Mouse (Mus musculus) cerebellum, adult 2 months (tissue): Measurements from ENCODE around the gene Acox2. TPM values are rescaled to one million over a fixed set of nuclear protein-coding genes. Genes with fewer than 3 reads are reported as not detected.

Source experiments
- DNase-seq, 2 experiments: peaks; one replicate each; pipeline ENCODE4 v3.0.0; 2021
- H3K27ac ChIP-seq: fragments of 200-500 bp; 2 replicates; pipeline ENCODE4 v1.5.1; 2012; ENCODE audit warnings: low read length, control low read depth, inconsistent platforms; ENCODE audit not compliant: insufficient read depth
- H3K27me3 ChIP-seq: fragments of 200-500 bp; 2 replicates; pipeline ENCODE4 v1.6.1; 2012; ENCODE audit warnings: inconsistent platforms, mild to moderate bottlenecking, low read length, moderate library complexity; ENCODE audit not compliant: control insufficient read depth, insufficient read depth
- H3K4me1 ChIP-seq: fragments of 200-500 bp; 2 replicates; pipeline ENCODE4 v1.6.1; 2011; ENCODE audit warnings: low read length; ENCODE audit not compliant: control insufficient read depth, insufficient read depth
- H3K4me3 ChIP-seq: fragments of 200-500 bp; replicated peaks from 2 replicates; pipeline ENCODE3; 2011; ENCODE audit warnings: mild to moderate bottlenecking, low read depth, low read length, control low read depth; ENCODE audit not compliant: insufficient read depth
- CTCF ChIP-seq: fragments of 200-500 bp; IDR thresholded peaks from 2 replicates; pipeline ENCODE4 v1.5.1; 2011; ENCODE audit warnings: low read depth, mild to moderate bottlenecking, control low read depth, low read length, moderate library complexity, borderline replicate concordance; ENCODE audit not compliant: insufficient read depth
- POLR2A ChIP-seq: fragments of 200-500 bp; IDR thresholded peaks from 2 replicates; pipeline ENCODE4 v1.6.1; 2011; ENCODE audit warnings: low read length, control low read depth, borderline replicate concordance; ENCODE audit not compliant: insufficient read depth
- WGBS: fragments of 180-500 bp; shearing (Covaris S2); methylation state at CpG from one replicate; pipeline ENCODE4 v1.1.7; 2018; 5-methylcytosine and 5-hydroxymethylcytosine counted together
- polyA plus RNA-seq: library from polyadenylated mRNA; depleted of rRNA; stranded (reverse); fragments of >200 nt; gene quantifications from 2 replicates; pipeline ENCODE4 v1.2.3, GENCODE M21; 2012

The Acox2 gene
- polyA plus RNA-seq, 1 experiment, result 0.41 TPM

DNA sequence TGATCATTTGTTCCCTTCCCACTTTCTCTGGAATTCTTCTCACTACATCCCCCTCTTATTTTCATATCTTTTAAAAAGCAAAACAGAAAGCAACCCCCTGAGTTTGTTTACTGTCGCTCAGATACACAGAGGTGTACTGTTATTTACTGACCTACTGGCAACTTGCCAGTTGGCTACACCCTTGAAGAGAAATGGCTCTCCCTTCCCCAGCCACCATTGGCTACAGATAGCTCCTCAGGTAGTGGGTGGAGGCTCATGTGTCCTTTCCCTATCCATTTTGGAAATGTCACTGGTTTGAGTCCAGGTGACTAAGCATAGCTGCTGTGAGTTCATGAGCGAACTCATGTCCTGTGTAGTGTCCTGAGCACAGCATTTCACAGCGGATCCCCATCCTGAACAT lies 57.4 kb downstream of the Acox2 start:
- H3K27me3 ChIP-seq, result no peaks in the 10 kb centered on the region
- no peak overlapping the region for H3K27ac ChIP-seq
- H3K4me1 ChIP-seq, result no peaks in the 10 kb centered on the region
- 67% methylated on average over 3 of the region's 3 CpGs for WGBS
- DNase-seq, result no peak
- H3K4me3 ChIP-seq, result no peak overlapping the region
- TF ChIP-seq CTCF (no peak), POLR2A (no peak)

DNA sequence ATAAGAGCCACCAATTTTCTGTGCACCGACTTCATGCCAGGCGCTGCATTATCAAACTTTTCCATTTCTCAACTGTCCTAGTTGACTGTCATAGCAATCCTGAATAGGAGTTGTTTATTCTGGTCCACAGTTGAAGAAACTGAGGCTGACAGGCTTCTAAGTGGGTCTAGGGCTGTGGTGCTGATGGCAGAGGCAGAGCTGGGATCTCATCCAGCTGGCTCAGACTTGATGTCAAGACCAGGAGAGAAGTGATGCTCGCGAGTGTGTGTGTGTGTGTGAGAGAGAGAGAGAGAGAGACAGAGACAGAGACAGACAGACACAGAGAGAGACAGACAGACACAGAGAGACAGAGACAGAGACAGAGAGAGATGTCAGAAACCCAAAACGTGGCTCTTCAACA lies 58.4 kb downstream of the Acox2 start:
- no peak for TF ChIP-seq CTCF
- TF ChIP-seq POLR2A, result no peak
- H3K4me3 ChIP-seq, result no peak overlapping the region
- no peaks in the 10 kb centered on the region for H3K27me3 ChIP-seq
- H3K4me1 ChIP-seq, result no peaks in the 10 kb centered on the region
- no peak for DNase-seq
- H3K27ac ChIP-seq, result no peak overlapping the region
- 25% methylated on average over 5 of the region's 5 CpGs for WGBS

DNA sequence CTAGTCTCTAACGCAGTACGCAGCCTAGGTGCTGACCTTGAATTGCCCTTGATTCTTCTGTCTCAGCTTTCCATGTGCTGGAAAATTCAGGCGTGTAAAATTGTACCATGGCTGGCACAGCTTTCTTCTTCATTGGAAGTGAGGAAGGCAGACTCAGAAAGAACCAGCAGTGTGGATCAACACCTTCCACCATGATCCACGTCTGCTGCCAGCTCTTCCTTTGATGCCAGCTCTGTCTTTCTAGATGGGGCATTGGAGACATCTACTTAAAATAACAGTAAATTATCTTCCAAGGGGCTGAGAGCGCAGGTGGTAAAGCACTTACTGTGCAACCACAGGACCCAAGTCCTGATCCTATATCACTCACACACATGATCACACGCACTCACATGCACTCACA lies 66.4 kb downstream of the Acox2 start:
- Histone ChIP-seq H3K4me1 (no peaks in the 10 kb centered on the region), H3K27ac (no peak overlapping the region), H3K27me3 (no peaks in the 10 kb centered on the region), H3K4me3 (no peak overlapping the region)
- no peak for DNase-seq
- WGBS, result 85% methylated on average over 6 of the region's 6 CpGs
- TF ChIP-seq CTCF (no peak), POLR2A (no peak)

DNA sequence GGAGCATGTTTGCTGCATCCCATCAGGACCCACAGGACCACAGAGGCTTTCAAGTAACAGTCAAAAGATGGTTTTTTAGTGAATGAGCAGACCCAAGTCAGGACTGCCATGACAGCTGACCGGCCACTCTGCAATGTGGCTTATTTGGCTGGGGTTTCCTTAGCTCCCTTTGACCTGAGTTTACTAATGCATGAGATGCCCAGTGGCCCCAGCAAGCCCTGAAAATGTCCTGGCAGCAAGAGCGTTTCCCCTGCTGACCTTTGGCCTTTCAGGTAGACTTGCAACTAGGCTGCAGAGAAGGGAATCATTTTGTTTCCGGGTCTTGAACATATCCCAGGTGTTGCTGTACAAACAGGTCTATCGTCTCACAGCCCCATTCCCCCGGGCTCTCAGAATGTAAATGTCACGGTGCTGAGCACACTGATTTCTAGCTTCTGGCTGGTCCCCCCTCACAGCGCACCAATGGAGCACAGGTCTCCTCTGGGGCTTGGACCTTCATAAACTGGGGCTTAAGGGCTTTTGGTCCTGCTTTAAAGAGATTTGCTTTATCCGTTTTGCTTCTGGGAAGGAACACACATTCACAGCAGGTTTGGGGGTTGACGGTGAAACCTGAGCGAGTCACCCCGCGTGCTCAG lies 67.7 kb downstream of the Acox2 start:
- 81% methylated on average over 12 of the region's 12 CpGs for WGBS

DNA sequence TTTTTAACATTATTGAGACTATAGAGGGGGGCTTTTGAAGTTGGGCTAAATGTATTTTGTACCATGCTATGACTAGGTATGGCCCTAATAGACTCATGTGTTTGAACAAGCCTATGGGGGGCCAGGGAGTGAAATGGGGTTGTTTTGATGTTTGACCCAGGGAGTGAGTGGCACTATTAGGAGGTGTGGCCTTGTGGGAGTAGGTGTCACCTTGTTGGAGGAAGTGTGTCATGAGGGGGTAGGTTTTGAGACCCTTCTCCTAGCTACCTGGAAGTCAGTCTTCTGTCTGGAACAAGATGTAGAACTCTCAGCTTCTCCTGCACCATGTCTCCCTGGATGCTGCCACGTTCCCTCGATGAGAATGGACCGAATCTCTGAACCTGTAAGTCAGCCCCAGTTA lies 68.6 kb downstream of the Acox2 start:
- Histone ChIP-seq H3K27me3 (no peaks in the 10 kb centered on the region), H3K4me3 (no peak overlapping the region), H3K27ac (no peak overlapping the region), H3K4me1 (no peaks in the 10 kb centered on the region)
- TF ChIP-seq POLR2A, result no peak
- TF ChIP-seq CTCF, result no peak
- WGBS, result 94% methylated on average over 3 of the region's 3 CpGs
- DNase-seq, result no peak

More for the DNA sequence above, 67.7 kb downstream of the Acox2 start:
- no peaks in the 10 kb centered on the region for H3K4me1 ChIP-seq
- no peak for DNase-seq
- no peak for TF ChIP-seq CTCF
- no peak overlapping the region for H3K27ac ChIP-seq
- H3K27me3 ChIP-seq, result no peaks in the 10 kb centered on the region
- H3K4me3 ChIP-seq, result no peak overlapping the region

DNA sequence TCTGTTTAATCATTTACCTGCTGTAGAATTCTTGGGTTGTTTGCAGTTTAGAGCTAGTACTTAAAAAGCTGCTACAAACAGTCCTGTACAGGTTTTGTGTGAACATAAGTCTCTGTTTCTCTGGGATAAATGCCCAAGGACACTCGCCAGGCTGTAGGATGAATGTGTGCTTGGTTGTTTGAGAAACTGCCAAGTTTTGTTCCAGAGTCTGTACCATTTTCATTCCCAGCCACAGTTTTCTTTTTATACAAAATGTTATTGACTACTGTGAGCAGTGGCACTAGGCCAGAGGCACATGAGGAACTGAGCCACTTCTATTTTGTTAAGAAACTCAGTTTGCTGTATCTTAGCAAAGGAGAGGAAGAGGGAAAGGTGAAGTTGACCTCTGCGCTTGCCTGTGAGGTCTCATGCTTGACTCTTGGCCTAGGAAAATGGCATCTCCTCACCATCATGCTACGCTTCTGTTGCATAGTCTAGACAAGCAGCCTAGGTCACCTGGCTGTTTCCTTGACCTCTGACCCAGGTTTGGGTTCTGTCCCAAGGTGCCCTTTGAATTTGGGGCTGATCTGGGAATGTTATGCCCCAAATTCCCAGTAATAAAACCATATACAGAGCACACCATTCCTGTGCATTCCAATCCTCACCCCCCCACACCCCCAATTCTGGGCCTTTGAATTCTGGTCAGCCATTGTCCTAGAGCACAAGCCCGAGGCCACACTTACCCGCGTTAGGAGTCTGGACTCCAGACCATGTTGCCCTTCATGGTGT lies 72.7 kb downstream of the Acox2 start:
- Histone ChIP-seq H3K4me3 (no peak overlapping the region), H3K27ac (no peak overlapping the region), H3K4me1 (no peaks in the 10 kb centered on the region), H3K27me3 (no peaks in the 10 kb centered on the region)
- 76% methylated on average over 6 of the region's 6 CpGs for WGBS
- TF ChIP-seq POLR2A (no peak), CTCF (no peak)
- no peak for DNase-seq

- TF ChIP-seq CTCF (no peak), POLR2A (no peak)
- WGBS, result 58% methylated on average over 3 of the region's 3 CpGs
- no peaks in the 10 kb centered on the region for H3K4me1 ChIP-seq
- DNase-seq, result no peak
- H3K27ac ChIP-seq, result no peak overlapping the region
- no peaks in the 10 kb centered on the region for H3K27me3 ChIP-seq
- no peak overlapping the region for H3K4me3 ChIP-seq
Observed at GRCm38 (mm10) chr14:8183330-8183729, 75.8 kb downstream of the Acox2 start.
